ENCODE assay signal across 22 mouse cellular contexts in the genomic region with DNA sequence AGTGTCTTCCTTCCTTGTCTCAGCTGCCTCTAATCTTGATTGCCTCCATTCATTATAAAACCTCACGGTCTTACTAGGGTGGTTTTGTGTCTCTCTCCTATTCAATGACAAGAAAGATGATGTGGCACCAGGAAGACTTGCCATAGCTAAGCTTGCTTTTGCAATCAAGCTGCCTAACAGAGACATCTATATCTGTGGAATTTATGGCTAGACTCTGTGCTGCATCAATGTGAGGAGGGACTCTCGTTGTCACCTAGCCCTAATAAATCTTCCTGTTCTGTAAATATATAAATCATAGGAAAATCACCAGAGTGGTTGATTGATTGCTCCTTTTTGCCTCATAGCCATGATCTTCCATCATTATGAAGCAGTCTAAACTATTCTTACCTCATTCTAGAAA. TPM values are rescaled to one million over a fixed set of nuclear protein-coding genes. Genes with fewer than 3 reads are reported as not detected.
DNase-seq lines count a peak whose midpoint lies in the region; ATAC-seq and TF ChIP-seq lines count a peak whose summit lies in the region.
"Had no signal": no experiment of that assay in that cellular context is flagged by ENCODE, and none has a peak within 500 bp of the region (broad histone marks: within the 10 kb centered on the region; RNA-seq: fewer than 3 reads in every experiment).

No protein-coding gene starts in this region.

- H3K27me3 ChIP-seq in intestine, embryonic 15.5 days (replicated peaks): no peaks in the 10 kb centered on the region
- no peaks in the 10 kb centered on the region for H3K27me3 ChIP-seq in intestine, postnatal 0 days (replicated peaks; ENCODE audit: control insufficient read depth, insufficient read depth, low read length)
- H3K27me3 ChIP-seq in intestine, embryonic 16.5 days (replicated peaks; ENCODE audit: control insufficient read depth, insufficient read depth, low read length): no peaks in the 10 kb centered on the region
- H3K27me3 ChIP-seq: embryonic facial prominence, embryonic 13.5 days; embryonic facial prominence, embryonic 15.5 days; forebrain, embryonic 12.5 days had no signal

- no peak overlapping the region for H3K4me3 ChIP-seq in intestine, embryonic 15.5 days (replicated peaks)
- no peak overlapping the region for H3K4me3 ChIP-seq in intestine, postnatal 0 days (ENCODE audit: low read depth, low read length)
- no peak overlapping the region for H3K4me3 ChIP-seq in intestine, embryonic 16.5 days (ENCODE audit: low read length)
- H3K4me3 ChIP-seq: embryonic facial prominence, embryonic 13.5 days; embryonic facial prominence, embryonic 15.5 days; erythroblast, embryonic 14.5 days; forebrain, embryonic 10.5 days; forebrain, embryonic 12.5 days had no signal

- H3K27ac ChIP-seq in intestine, embryonic 15.5 days: no peak overlapping the region
- no peak overlapping the region for H3K27ac ChIP-seq in intestine, postnatal 0 days (ENCODE audit: low read depth, low read length)
- no peak overlapping the region for H3K27ac ChIP-seq in intestine, embryonic 16.5 days (ENCODE audit: low read length)
- H3K27ac ChIP-seq: embryonic facial prominence, embryonic 13.5 days; embryonic facial prominence, embryonic 15.5 days; forebrain, embryonic 10.5 days; forebrain, embryonic 12.5 days had no signal

- H3K36me3 ChIP-seq in intestine, embryonic 15.5 days: no peaks in the 10 kb centered on the region
- H3K36me3 ChIP-seq in intestine, postnatal 0 days (ENCODE audit: control insufficient read depth, insufficient read depth): no peaks in the 10 kb centered on the region
- no peaks in the 10 kb centered on the region for H3K36me3 ChIP-seq in intestine, embryonic 16.5 days (ENCODE audit: control insufficient read depth, insufficient read depth, low read length)
- H3K36me3 ChIP-seq: embryonic facial prominence, embryonic 13.5 days; embryonic facial prominence, embryonic 15.5 days; forebrain, embryonic 10.5 days; forebrain, embryonic 12.5 days had no signal

- no peak overlapping the region for H3K4me2 ChIP-seq in intestine, embryonic 15.5 days (replicated peaks)
- no peak overlapping the region for H3K4me2 ChIP-seq in intestine, postnatal 0 days (replicated peaks; ENCODE audit: low read depth)
- H3K4me2 ChIP-seq in intestine, embryonic 16.5 days (ENCODE audit: low read depth, low read length): no peak overlapping the region
- H3K4me2 ChIP-seq: embryonic facial prominence, embryonic 13.5 days; embryonic facial prominence, embryonic 15.5 days; forebrain, embryonic 12.5 days had no signal

- H3K9ac ChIP-seq in intestine, embryonic 15.5 days: no peak overlapping the region
- H3K9ac ChIP-seq in intestine, postnatal 0 days (ENCODE audit: low read depth, low read length): no peak overlapping the region
- no peak overlapping the region for H3K9ac ChIP-seq in intestine, embryonic 16.5 days (ENCODE audit: low read depth, low read length)
- H3K9ac ChIP-seq: embryonic facial prominence, embryonic 13.5 days; embryonic facial prominence, embryonic 15.5 days; forebrain, embryonic 12.5 days had no signal

- WGBS in intestine, embryonic 15.5 days: 12% methylated on average over 2 of the region's 2 CpGs
- 11% methylated on average over 2 of the region's 2 CpGs for WGBS in intestine, postnatal 0 days
- WGBS in intestine, embryonic 16.5 days: 18% methylated on average over 2 of the region's 2 CpGs

- no peak for TF ChIP-seq CTCF in intestine, postnatal 0 days (IDR thresholded peaks at IDR 0.05; ENCODE audit: low read depth)

- ATAC-seq in intestine, embryonic 15.5 days: peak; percentile 55
- no peak for ATAC-seq in intestine, postnatal 0 days
- peak; percentile 59; the same call in 1 of the 2 replicates for ATAC-seq in intestine, embryonic 16.5 days
- ATAC-seq: forebrain, embryonic 14.5 days; forebrain, embryonic 16.5 days had no signal

- H3K9me3 ChIP-seq in intestine, embryonic 15.5 days: no peaks in the 10 kb centered on the region
- H3K9me3 ChIP-seq in intestine, postnatal 0 days (ENCODE audit: control insufficient read depth): no peaks in the 10 kb centered on the region
- H3K9me3 ChIP-seq in intestine, embryonic 16.5 days (ENCODE audit: control insufficient read depth, low read length): no peaks in the 10 kb centered on the region
- H3K9me3 ChIP-seq: embryonic facial prominence, embryonic 13.5 days; embryonic facial prominence, embryonic 15.5 days; forebrain, embryonic 10.5 days; forebrain, embryonic 12.5 days had no signal

- peak; percentile 13 for DNase-seq in mesoderm, embryonic 11.5 days (ENCODE audit: low read depth, low spot score)
- DNase-seq in left cerebral cortex, adult 11 months (ENCODE audit: low spot score): no peak
- DNase-seq: adrenal gland, adult 2 months; adrenal gland, postnatal 10 days; adrenal gland, postnatal 25 days; cerebellum, adult 11 months; cerebellum, adult 18-20 months; cerebellum, adult 8-10 months; cerebellum, adult 9-11 months; cerebellum, postnatal 14 days; cerebellum, postnatal 36 days had no signal

- no peaks in the 10 kb centered on the region for H3K4me1 ChIP-seq in intestine, embryonic 15.5 days (replicated peaks)
- no peaks in the 10 kb centered on the region for H3K4me1 ChIP-seq in intestine, postnatal 0 days (replicated peaks; ENCODE audit: control insufficient read depth, insufficient read depth, low read length)
- no peaks in the 10 kb centered on the region for H3K4me1 ChIP-seq in intestine, embryonic 16.5 days (ENCODE audit: control insufficient read depth, insufficient read depth, low read length)
- H3K4me1 ChIP-seq: embryonic facial prominence, embryonic 13.5 days; embryonic facial prominence, embryonic 15.5 days; forebrain, embryonic 10.5 days; forebrain, embryonic 12.5 days had no signal

RNA-seq across cellular contexts. Expression of gene Fam83b, which starts 26.9 kb away (rescaled TPM):
- polyA plus RNA-seq in intestine, embryonic 15.5 days (2015; fragmentation: Nextera tagmentation; extraction: Ambion mirVana): 11.6 and 13.4 TPM in 2 replicates
- polyA plus RNA-seq in intestine, postnatal 0 days (2015; fragmentation: Nextera tagmentation; extraction: Ambion mirVana): 4.9 and 5.3 TPM in 2 replicates
- polyA plus RNA-seq in intestine, embryonic 16.5 days (2015; fragmentation: Nextera tagmentation; extraction: Ambion mirVana): 11.2 and 13.1 TPM in 2 replicates
- polyA plus RNA-seq: adrenal gland, adult 2 months; C2C12; erythroblast, embryonic 14.5 days; forebrain, embryonic 14.5 days; forebrain, embryonic 16.5 days had no signal
